Mouse (Mus musculus) spleen, postnatal 10 days (tissue): ENCODE data around the gene Mrps2.

Source experiments
- DNase-seq, 2 experiments: peaks; one replicate each; pipeline ENCODE4 v3.0.0; 2021 to 2022; ENCODE audit warnings: low spot score in 2 of 2

Gene Mrps2

GRCm38 (mm10) chr2:28518231-28518630 lies 50.4 kb downstream of the Mrps2 start:
- no peak for DNase-seq

- DNase-seq: no peak
These were observed 52.7 kb downstream of the Mrps2 start for GRCm38 (mm10) chr2:28520581-28520980.
